Mouse (Mus musculus) kidney, adult 2 months (tissue): ENCODE data around the gene Hoxd1. TPM values are rescaled to one million over a fixed set of nuclear protein-coding genes. Genes with fewer than 3 reads are reported as not detected.

Experiments used
- DNase-seq: peaks from one replicate; pipeline ENCODE4 v3.0.0; 2021
- H3K27ac ChIP-seq: fragments of 200-500 bp; 2 replicates; pipeline ENCODE4 v1.5.1; 2012; ENCODE audit warnings: low read depth, low read length, control low read depth, inconsistent platforms; ENCODE audit not compliant: insufficient read depth
- H3K27me3 ChIP-seq: fragments of 200-500 bp; replicated peaks from 2 replicates; pipeline ENCODE4 v1.6.1; 2012; ENCODE audit warnings: mild to moderate bottlenecking, moderate library complexity, low read length, inconsistent platforms; ENCODE audit not compliant: control insufficient read depth, insufficient read depth
- H3K36me3 ChIP-seq: fragments of 200-500 bp; 2 replicates; pipeline ENCODE4 v1.6.1; 2012; ENCODE audit warnings: mild to moderate bottlenecking, moderate library complexity, low read length, inconsistent platforms; ENCODE audit not compliant: control insufficient read depth, insufficient read depth
- H3K4me1 ChIP-seq: fragments of 200-500 bp; 2 replicates; pipeline ENCODE4 v1.6.1; 2011; ENCODE audit warnings: low read length; ENCODE audit not compliant: control insufficient read depth, insufficient read depth
- H3K4me3 ChIP-seq: fragments of 200-500 bp; 2 replicates; pipeline ENCODE4 v1.5.1; 2011; ENCODE audit warnings: mild to moderate bottlenecking, low read depth, low read length, control low read depth; ENCODE audit not compliant: insufficient read depth
- CTCF ChIP-seq: fragments of 200-500 bp; conservative IDR thresholded peaks from 2 replicates; pipeline ENCODE4 v1.5.1; 2011; ENCODE audit warnings: low read depth, mild to moderate bottlenecking, control low read depth, low read length, moderate library complexity, mixed read lengths; ENCODE audit not compliant: insufficient read depth, insufficient read length
- POLR2A ChIP-seq: fragments of 200-500 bp; IDR thresholded peaks from one replicate; pipeline ENCODE4 v1.6.1; 2011; ENCODE audit warnings: low read depth, low read length, control low read depth
- WGBS: fragments of 180-500 bp; shearing (Covaris S2); methylation state at CpG from one replicate; pipeline ENCODE4 v1.1.7; 2018; 5-methylcytosine and 5-hydroxymethylcytosine counted together
- polyA plus RNA-seq: library from polyadenylated mRNA; depleted of rRNA; stranded (reverse); fragments of >200 nt; gene quantifications from 2 replicates; pipeline ENCODE4 v1.2.3, GENCODE M21; 2012

The Hoxd1 gene
- polyA plus RNA-seq, 1 experiment, result 0.08 TPM

- no peaks in the 10 kb centered on the region for H3K36me3 ChIP-seq
- peaks cover 5% of the 10 kb centered on the region; the same call in 1 of the 2 replicates for H3K4me1 ChIP-seq
These were observed 23.9 kb upstream of the Hoxd1 start for GRCm38 (mm10) chr2:74738623-74739475.

GRCm38 (mm10) chr2:74739476-74739800 lies 23.3 kb upstream of the Hoxd1 start:
- Histone ChIP-seq H3K36me3 (no peaks in the 10 kb centered on the region), H3K4me1 (peaks cover 5% of the 10 kb centered on the region; the same call in 1 of the 2 replicates), H3K27ac (no peak overlapping the region; the same call in 1 of the 2 replicates), H3K4me3 (no peak overlapping the region), H3K27me3 (no peaks in the 10 kb centered on the region)
- DNase-seq, result no peak
- TF ChIP-seq CTCF, result no peak
- TF ChIP-seq POLR2A, result no peak
- WGBS, result 54% methylated on average over 2 of the region's 2 CpGs

More at GRCm38 (mm10) chr2:74738623-74739475, 23.9 kb upstream of the Hoxd1 start:
- H3K4me3 ChIP-seq, result no peak overlapping the region
- H3K27ac ChIP-seq, result no peak overlapping the region; the same call in 1 of the 2 replicates
- peak; percentile 62 for DNase-seq
- TF ChIP-seq CTCF (no peak), POLR2A (no peak)
- 22% methylated on average over 20 of the region's 20 CpGs for WGBS
- no peaks in the 10 kb centered on the region for H3K27me3 ChIP-seq

- H3K36me3 ChIP-seq, result no peaks in the 10 kb centered on the region
- no peaks in the 10 kb centered on the region for H3K27me3 ChIP-seq
- no peak for TF ChIP-seq CTCF
- TF ChIP-seq POLR2A, result no peak
- peak overlapping the region; percentile 19; the same call in 1 of the 2 replicates for H3K4me3 ChIP-seq
- WGBS, result 51% methylated on average over 14 of the region's 14 CpGs
- H3K27ac ChIP-seq, result no peak overlapping the region
- H3K4me1 ChIP-seq, result peaks cover 5% of the 10 kb centered on the region; the same call in 1 of the 2 replicates
- DNase-seq, result no peak
These were observed 22.9 kb upstream of the Hoxd1 start for GRCm38 (mm10) chr2:74739869-74740268.

GRCm38 (mm10) chr2:74740311-74741091 lies 22.3 kb upstream of the Hoxd1 start:
- WGBS, result 24% methylated on average over 43 of the region's 43 CpGs
- Histone ChIP-seq H3K4me3 (peak overlapping the region; percentile 19), H3K27me3 (no peaks in the 10 kb centered on the region), H3K4me1 (peaks cover 5% of the 10 kb centered on the region; the same call in 1 of the 2 replicates), H3K36me3 (no peaks in the 10 kb centered on the region), H3K27ac (no peak overlapping the region)
- no peak for DNase-seq
- TF ChIP-seq POLR2A, result no peak
- TF ChIP-seq CTCF, result no peak

- no peak for TF ChIP-seq CTCF
- TF ChIP-seq POLR2A, result no peak
- Histone ChIP-seq H3K4me3 (no peak overlapping the region), H3K27me3 (no peaks in the 10 kb centered on the region), H3K36me3 (no peaks in the 10 kb centered on the region), H3K27ac (no peak overlapping the region), H3K4me1 (peaks cover 5% of the 10 kb centered on the region; the same call in 1 of the 2 replicates)
- DNase-seq, result no peak
- 91% methylated on average over 2 of the region's 3 CpGs for WGBS
These were observed 21.4 kb upstream of the Hoxd1 start for GRCm38 (mm10) chr2:74741252-74741978.

- Histone ChIP-seq H3K27ac (no peak overlapping the region), H3K36me3 (no peaks in the 10 kb centered on the region), H3K4me1 (peaks cover 5% of the 10 kb centered on the region; the same call in 1 of the 2 replicates), H3K27me3 (no peaks in the 10 kb centered on the region), H3K4me3 (no peak overlapping the region)
- TF ChIP-seq POLR2A (no peak), CTCF (no peak)
- DNase-seq, result no peak
These were observed 20.9 kb upstream of the Hoxd1 start for GRCm38 (mm10) chr2:74741979-74742277.
